Mouse (Mus musculus) neural tube, embryonic 11.5 days (tissue): Measurements from ENCODE around the gene Olfr427. TPM values are rescaled to one million over a fixed set of nuclear protein-coding genes. Genes with fewer than 3 reads are reported as not detected.

Experiments
- ATAC-seq: fragments of 200-750 bp; cut with Nextera tagmentation; 2 replicates; pipeline ENCODE4 v1.8.0; 2017; ENCODE audit warnings: moderate number of reproducible peaks, mild to moderate bottlenecking, moderate TSS enrichment, moderate library complexity; ENCODE audit not compliant: insufficient read depth, low FRiP score, low TSS enrichment
- DNase-seq: peaks from one replicate; pipeline ENCODE4 v3.0.0-alpha.2; 2015; ENCODE audit warnings: low spot score
- H3K27ac ChIP-seq: fragments of 300-500 bp; sonication (generic); 2 replicates; pipeline ENCODE4 v1.5.1; 2014; ENCODE audit warnings: low read depth, mild to moderate bottlenecking, low read length
- H3K27me3 ChIP-seq: fragments of 300-500 bp; sonication (generic); 2 replicates; pipeline ENCODE4 v1.6.1; 2014; ENCODE audit warnings: mild to moderate bottlenecking, low read length, mixed read lengths; ENCODE audit not compliant: control insufficient read depth, insufficient read depth
- H3K36me3 ChIP-seq: fragments of 300-500 bp; sonication (generic); 2 replicates; pipeline ENCODE4 v1.6.1; 2014; ENCODE audit warnings: mild to moderate bottlenecking, low read length, moderate library complexity, mixed read lengths; ENCODE audit not compliant: control insufficient read depth, insufficient read depth
- H3K4me1 ChIP-seq: fragments of 300-500 bp; sonication (generic); 2 replicates; pipeline ENCODE4 v1.6.1; 2014; ENCODE audit warnings: low read length, mixed read lengths; ENCODE audit not compliant: control insufficient read depth, insufficient read depth
- H3K4me2 ChIP-seq: fragments of 300-500 bp; sonication (generic); 2 replicates; pipeline ENCODE4 v1.6.1; 2014; ENCODE audit warnings: low read depth, mild to moderate bottlenecking, moderate library complexity
- H3K4me3 ChIP-seq: fragments of 300-500 bp; sonication (generic); 2 replicates; pipeline ENCODE4 v1.5.1; 2014; ENCODE audit warnings: low read depth, low read length
- H3K9ac ChIP-seq: fragments of 300-500 bp; sonication (generic); 2 replicates; pipeline ENCODE4 v1.6.1; 2014; ENCODE audit warnings: mild to moderate bottlenecking, low read length
- H3K9me3 ChIP-seq: fragments of 300-500 bp; sonication (generic); 2 replicates; pipeline ENCODE4 v1.6.1; 2016; ENCODE audit warnings: low read length; ENCODE audit not compliant: control insufficient read depth
- WGBS: fragments of 180-500 bp; shearing (Covaris S2); extraction: QIAGEN DNeasy Blood & Tissue Kit; methylation state at CpG from one replicate; pipeline ENCODE4 v1.1.7; 2014; 5-methylcytosine and 5-hydroxymethylcytosine counted together
- polyA plus RNA-seq: library from polyadenylated mRNA; unstranded; fragments of >200 nt; fragmentation: Nextera tagmentation; extraction: Ambion mirVana; gene quantifications from 2 replicates; pipeline ENCODE4 v1.2.1, GENCODE M21; 2014

Olfr427 gene
- polyA plus RNA-seq, 1 experiment from 2014 or later = not detected

DNA sequence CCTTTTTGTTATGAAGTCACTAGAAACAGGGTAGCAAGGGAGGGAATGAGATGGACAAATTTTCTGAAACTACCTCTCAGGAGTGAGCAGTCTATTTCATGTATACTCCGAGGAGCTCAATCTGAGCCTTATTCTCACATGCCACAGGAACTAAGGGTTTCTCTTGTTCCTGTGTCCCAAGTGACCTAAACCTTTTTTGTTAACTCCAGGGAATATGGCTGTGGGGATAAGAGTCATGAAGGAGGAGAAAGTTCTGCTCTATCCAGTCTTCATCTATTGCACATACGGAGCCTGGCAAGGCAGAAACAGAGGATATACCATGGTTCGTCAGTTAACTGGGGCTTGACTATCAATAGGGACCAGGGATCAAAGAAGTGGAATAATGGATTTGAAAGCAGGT, 30.4 kb upstream of the Olfr427 start, which contains the start of gene Olfr430:
Olfr430 (plus strand) TSS at position 301 of the 400 bp plus-strand sequence.
- Histone ChIP-seq H3K27me3 (no peaks in the 10 kb centered on the region), H3K4me1 (no peaks in the 10 kb centered on the region), H3K36me3 (no peaks in the 10 kb centered on the region), H3K4me3 (no peak within 1 kb of the TSS), H3K4me2 (no peak within 1 kb of the TSS), H3K27ac (no peak within 1 kb of the TSS), H3K9ac (no peak within 1 kb of the TSS), H3K9me3 (no peaks in the 10 kb centered on the region)
- ATAC-seq (no peak), DNase-seq (no peak)
- 94% methylated on average over 3 of the region's 3 CpGs for WGBS

DNA sequence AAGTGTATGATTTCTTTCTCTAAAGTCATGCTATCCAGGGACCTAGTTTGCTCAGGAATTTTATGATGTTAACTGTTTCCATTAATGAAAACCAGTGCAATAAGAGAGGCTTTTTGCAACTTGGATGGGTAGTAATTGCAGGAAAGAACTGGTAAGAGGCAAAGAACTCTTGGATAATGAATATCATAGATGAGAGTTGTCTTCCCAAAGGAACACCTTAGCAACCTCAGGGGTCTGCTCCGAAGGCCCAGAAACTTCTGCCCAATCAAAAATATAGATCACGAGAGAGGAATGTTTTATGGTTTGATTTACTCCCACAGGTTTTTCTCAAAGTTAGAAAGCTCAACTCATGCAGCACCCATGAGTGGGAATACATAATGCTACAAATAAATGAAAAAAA, 12.7 kb upstream of the Olfr427 start, which contains the start of gene Olfr429:
Olfr429 (plus strand) TSS at position 301 of the 400 bp plus-strand sequence.
- Histone ChIP-seq H3K4me1 (no peaks in the 10 kb centered on the region), H3K4me3 (no peak within 1 kb of the TSS), H3K9me3 (no peaks in the 10 kb centered on the region), H3K27ac (no peak within 1 kb of the TSS), H3K36me3 (no peaks in the 10 kb centered on the region), H3K4me2 (no peak within 1 kb of the TSS), H3K27me3 (no peaks in the 10 kb centered on the region), H3K9ac (no peak within 1 kb of the TSS)
- 94% methylated on average over 2 of the region's 2 CpGs for WGBS
- no peak for DNase-seq
- no peak for ATAC-seq

DNA sequence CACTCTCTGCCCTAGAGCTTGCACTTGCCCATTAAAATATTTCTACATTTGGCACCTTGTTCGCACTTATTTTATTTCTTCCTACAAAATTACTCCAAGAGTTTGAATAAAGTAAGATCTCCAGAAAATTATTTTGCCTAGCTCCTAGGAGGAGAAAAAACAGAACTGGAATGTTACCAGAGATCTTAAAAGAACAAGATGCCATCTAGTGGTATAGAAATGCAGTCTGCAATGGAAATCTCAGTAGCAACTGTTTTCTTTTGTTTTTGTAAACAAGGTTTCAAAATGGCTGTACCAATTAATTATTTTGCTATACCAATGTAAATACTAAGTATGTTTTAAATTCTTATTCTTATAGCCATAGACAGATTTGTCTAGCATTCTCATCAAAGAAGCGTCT, 7.0 kb downstream of the Olfr427 start:
- WGBS = 56% methylated on average over 2 of the region's 2 CpGs
- ATAC-seq = no peak
- Histone ChIP-seq H3K36me3 (no peaks in the 10 kb centered on the region), H3K27me3 (no peaks in the 10 kb centered on the region), H3K9me3 (no peaks in the 10 kb centered on the region), H3K4me3 (no peak overlapping the region), H3K9ac (no peak overlapping the region), H3K27ac (no peak overlapping the region), H3K4me1 (no peaks in the 10 kb centered on the region), H3K4me2 (no peak overlapping the region)
- DNase-seq = no peak

DNA sequence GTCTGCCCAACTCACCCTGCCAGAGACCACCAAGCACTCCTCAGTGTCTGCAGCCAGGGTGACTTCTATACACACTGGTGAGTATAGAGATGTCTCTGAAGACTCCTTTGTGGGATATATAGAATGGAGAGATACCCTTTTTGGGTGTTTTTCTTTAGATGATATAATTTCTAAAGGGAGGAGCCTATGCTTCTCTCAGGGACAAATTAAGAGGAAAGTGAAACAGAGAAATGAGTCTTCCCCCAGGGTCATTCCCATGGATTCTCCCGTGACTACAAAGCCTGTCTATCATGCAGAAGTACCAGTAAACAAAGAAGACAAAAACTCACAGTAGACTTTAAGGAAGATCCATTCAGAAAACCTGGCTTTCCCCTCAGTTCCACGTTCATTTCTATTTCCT, 24.4 kb downstream of the Olfr427 start, which contains the start of gene Olfr231:
Olfr231 (minus strand) TSS at position 101 of the 400 bp plus-strand sequence.
- H3K4me1 ChIP-seq = no peaks in the 10 kb centered on the region
- no peak within 1 kb of the TSS for H3K4me2 ChIP-seq
- no peaks in the 10 kb centered on the region for H3K9me3 ChIP-seq
- DNase-seq = no peak
- no peak within 1 kb of the TSS for H3K4me3 ChIP-seq
- no peak within 1 kb of the TSS for H3K9ac ChIP-seq
- no peak for ATAC-seq
- H3K27me3 ChIP-seq = no peaks in the 10 kb centered on the region
- H3K27ac ChIP-seq = no peak within 1 kb of the TSS
- 63% methylated on average over 2 of the region's 2 CpGs for WGBS
- H3K36me3 ChIP-seq = no peaks in the 10 kb centered on the region

DNA sequence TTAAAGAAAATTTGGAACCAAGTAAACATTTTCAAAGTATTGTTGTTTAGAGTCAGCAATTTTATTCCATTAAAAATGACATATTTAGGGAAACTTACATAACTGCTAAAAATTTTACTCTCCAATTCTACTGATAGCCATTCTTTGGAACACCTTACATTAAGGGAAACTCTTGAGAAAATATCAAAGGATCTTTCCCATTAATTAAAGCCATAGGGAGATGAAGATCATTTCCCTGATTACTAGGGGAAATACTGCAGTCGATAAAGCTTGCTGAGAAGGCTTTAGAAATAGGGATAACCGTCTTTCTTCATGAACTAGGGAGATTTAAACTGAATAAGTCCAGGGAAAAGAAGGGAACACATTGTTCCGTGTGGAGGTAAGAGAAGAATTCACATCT, 34.5 kb downstream of the Olfr427 start, which contains the start of gene Olfr424:
Olfr424 (plus strand) TSS at position 301 of the 400 bp plus-strand sequence.
- H3K4me1 ChIP-seq = no peaks in the 10 kb centered on the region
- H3K4me2 ChIP-seq = no peak within 1 kb of the TSS
- no peaks in the 10 kb centered on the region for H3K36me3 ChIP-seq
- H3K9me3 ChIP-seq = no peaks in the 10 kb centered on the region
- WGBS = 85% methylated on average over 3 of the region's 3 CpGs
- no peak within 1 kb of the TSS for H3K27ac ChIP-seq
- no peaks in the 10 kb centered on the region for H3K27me3 ChIP-seq
- no peak for ATAC-seq
- DNase-seq = no peak
- no peak within 1 kb of the TSS for H3K4me3 ChIP-seq
- no peak within 1 kb of the TSS for H3K9ac ChIP-seq

DNA sequence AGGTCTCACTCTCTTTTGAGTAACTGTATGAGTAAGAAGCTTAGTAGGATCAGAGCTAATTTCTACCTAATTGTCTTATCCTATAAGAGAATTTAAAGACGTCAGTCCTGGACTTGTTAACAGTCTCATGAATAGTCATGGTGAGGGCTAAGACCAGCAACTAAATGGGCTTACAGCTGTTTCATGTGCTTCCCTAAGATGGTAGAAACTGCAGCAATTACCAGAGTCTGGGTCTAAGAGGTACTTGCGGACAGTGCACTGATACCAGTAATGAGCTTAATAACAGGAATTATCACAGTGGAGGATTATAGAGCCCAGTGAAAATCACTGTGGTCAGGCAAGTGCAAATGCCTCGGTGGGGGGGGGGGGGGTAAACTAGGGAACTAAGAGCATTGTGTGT, 35.3 kb downstream of the Olfr427 start:
- WGBS = 89% methylated on average over 3 of the region's 3 CpGs
- H3K27ac ChIP-seq = no peak overlapping the region
- no peak overlapping the region for H3K4me2 ChIP-seq
- no peak overlapping the region for H3K9ac ChIP-seq
- H3K9me3 ChIP-seq = no peaks in the 10 kb centered on the region
- no peaks in the 10 kb centered on the region for H3K4me1 ChIP-seq
- no peaks in the 10 kb centered on the region for H3K36me3 ChIP-seq
- no peak for DNase-seq
- no peak overlapping the region for H3K4me3 ChIP-seq
- no peak for ATAC-seq
- no peaks in the 10 kb centered on the region for H3K27me3 ChIP-seq

DNA sequence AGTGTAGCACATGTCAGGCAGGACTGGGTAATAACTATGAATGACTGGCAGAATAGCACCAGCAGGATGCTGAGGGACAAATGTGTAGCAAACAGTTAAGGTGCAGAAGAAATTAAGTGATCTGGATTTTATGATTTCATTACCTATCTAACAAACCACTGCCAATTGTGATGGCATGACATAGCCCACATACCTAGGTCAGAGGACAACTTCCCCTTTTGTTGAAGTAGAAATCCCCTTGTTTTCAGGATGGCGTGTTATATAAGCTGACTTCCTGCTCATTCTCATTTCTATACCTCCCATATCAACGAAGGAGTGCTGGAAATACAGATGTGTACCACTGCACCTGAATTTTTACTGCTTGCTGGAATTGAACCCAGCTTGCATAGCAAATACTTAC, 44.7 kb downstream of the Olfr427 start:
- no peak overlapping the region for H3K4me2 ChIP-seq
- no peaks in the 10 kb centered on the region for H3K4me1 ChIP-seq
- no peaks in the 10 kb centered on the region for H3K9me3 ChIP-seq
- no peaks in the 10 kb centered on the region for H3K36me3 ChIP-seq
- H3K27ac ChIP-seq = no peak overlapping the region
- H3K9ac ChIP-seq = no peak overlapping the region
- 82% methylated on average over 2 of the region's 2 CpGs for WGBS
- H3K27me3 ChIP-seq = no peaks in the 10 kb centered on the region
- no peak for DNase-seq
- ATAC-seq = no peak
- no peak overlapping the region for H3K4me3 ChIP-seq

DNA sequence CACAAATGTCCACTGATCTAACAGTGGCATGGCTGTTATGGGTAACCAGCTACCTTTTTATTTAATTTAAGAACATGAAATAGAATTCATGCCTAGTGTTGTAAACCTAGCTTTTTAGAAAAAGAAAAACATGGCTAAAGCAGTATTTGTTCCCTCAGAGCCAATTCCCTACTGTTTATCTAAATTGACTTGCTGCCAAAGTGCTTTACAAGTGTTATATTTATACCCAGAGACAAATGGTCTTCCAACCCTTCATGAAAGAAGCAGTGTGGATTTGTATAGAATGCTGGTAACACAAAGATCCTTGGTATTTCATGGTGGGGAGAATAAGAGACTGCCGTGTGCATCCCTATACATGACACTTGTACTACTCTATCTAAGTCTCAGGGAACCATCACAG, 50.0 kb downstream of the Olfr427 start:
- Histone ChIP-seq H3K4me1 (no peaks in the 10 kb centered on the region), H3K27me3 (no peaks in the 10 kb centered on the region), H3K9ac (no peak overlapping the region), H3K9me3 (no peaks in the 10 kb centered on the region), H3K36me3 (no peaks in the 10 kb centered on the region), H3K4me3 (no peak overlapping the region), H3K4me2 (no peak overlapping the region), H3K27ac (no peak overlapping the region)
- ATAC-seq (no peak), DNase-seq (no peak)
- WGBS = 83% methylated on average over 1 of the region's 1 CpGs

DNA sequence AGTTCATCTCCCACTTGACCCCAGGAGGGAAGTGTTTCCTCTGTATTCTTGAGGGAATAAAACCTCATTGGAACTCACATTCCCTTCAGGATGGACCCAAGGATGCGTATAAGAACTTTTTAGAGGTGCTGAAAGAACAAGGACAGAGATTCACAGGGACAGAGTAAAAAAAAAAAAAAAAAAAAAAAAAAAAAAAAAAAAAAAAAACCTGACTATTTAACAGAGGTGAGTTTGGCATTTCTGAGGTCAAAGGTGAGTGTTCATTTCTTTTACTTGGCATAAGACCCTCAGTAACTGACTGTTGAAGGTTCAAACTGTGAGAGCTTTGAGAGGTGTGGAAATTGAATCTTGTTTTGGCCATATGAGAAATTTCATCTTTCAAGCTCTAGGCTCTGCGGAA, 52.6 kb downstream of the Olfr427 start:
- Histone ChIP-seq H3K9ac (no peak overlapping the region), H3K4me3 (no peak overlapping the region), H3K4me2 (no peak overlapping the region), H3K36me3 (no peaks in the 10 kb centered on the region), H3K9me3 (no peaks in the 10 kb centered on the region), H3K27ac (no peak overlapping the region), H3K4me1 (no peaks in the 10 kb centered on the region), H3K27me3 (no peaks in the 10 kb centered on the region)
- DNase-seq (no peak), ATAC-seq (no peak)
- WGBS = 94% methylated on average over 2 of the region's 2 CpGs
